Mouse (Mus musculus): ENCODE results near the gene Cul9. TPM values are rescaled to one million over a fixed set of nuclear protein-coding genes. Genes with fewer than 3 reads are reported as not detected.
A peak's percentile ranks its signal among the peaks of the same experiment; 100 is the strongest.
"Not testable (repeated sequence)": the region's sequence is repeated elsewhere in the genome, so short reads cannot be mapped to it uniquely, and the experiment has no call there.

The Cul9 gene
- polyA plus RNA-seq, 1 experiment: 50.4 TPM

- no peak for DNase-seq (ENCODE audit: low read depth)
- TF ChIP-seq CTCF (IDR thresholded peaks at IDR 0.05; ENCODE audit: borderline replicate concordance, extremely low read depth, insufficient read depth, insufficient read length) (peak; percentile 20; the same call in 1 of the 2 replicates), POLR2A (IDR thresholded peaks at IDR 0.05; ENCODE audit: borderline replicate concordance, extremely low read depth, insufficient read depth, insufficient read length, poor library complexity, severe bottlenecking) (no peak)
These were observed 29.9 kb upstream of the Cul9 start for GRCm38 (mm10) chr17:46576070-46576469.

- TF ChIP-seq CTCF (IDR thresholded peaks at IDR 0.05; ENCODE audit: borderline replicate concordance, extremely low read depth, insufficient read depth, insufficient read length) (no peak), POLR2A (IDR thresholded peaks at IDR 0.05; ENCODE audit: borderline replicate concordance, extremely low read depth, insufficient read depth, insufficient read length, poor library complexity, severe bottlenecking) (no peak)
- DNase-seq (ENCODE audit: low read depth): no peak
These were observed 28.3 kb upstream of the Cul9 start for GRCm38 (mm10) chr17:46574535-46574934.

GRCm38 (mm10) chr17:46571005-46571404 is 24.8 kb upstream of the Cul9 start:
- TF ChIP-seq POLR2A (IDR thresholded peaks at IDR 0.05; ENCODE audit: borderline replicate concordance, extremely low read depth, insufficient read depth, insufficient read length, poor library complexity, severe bottlenecking) (no peak), CTCF (IDR thresholded peaks at IDR 0.05; ENCODE audit: borderline replicate concordance, extremely low read depth, insufficient read depth, insufficient read length) (no peak)

GRCm38 (mm10) chr17:46559146-46559545 is 13.0 kb upstream of the Cul9 start:
- DNase-seq (ENCODE audit: low read depth): no peak
- TF ChIP-seq POLR2A (IDR thresholded peaks at IDR 0.05; ENCODE audit: borderline replicate concordance, extremely low read depth, insufficient read depth, insufficient read length, poor library complexity, severe bottlenecking) (no peak), CTCF (IDR thresholded peaks at IDR 0.05; ENCODE audit: borderline replicate concordance, extremely low read depth, insufficient read depth, insufficient read length) (no peak)

More at GRCm38 (mm10) chr17:46571005-46571404, 24.8 kb upstream of the Cul9 start:
- no peak for DNase-seq (ENCODE audit: low read depth)

- TF ChIP-seq POLR2A (IDR thresholded peaks at IDR 0.05; ENCODE audit: borderline replicate concordance, extremely low read depth, insufficient read depth, insufficient read length, poor library complexity, severe bottlenecking) (no peak), CTCF (IDR thresholded peaks at IDR 0.05; ENCODE audit: borderline replicate concordance, extremely low read depth, insufficient read depth, insufficient read length) (no peak)
- no peak for DNase-seq (ENCODE audit: low read depth)
These were observed 12.0 kb upstream of the Cul9 start for GRCm38 (mm10) chr17:46558151-46558550.

GRCm38 (mm10) chr17:46557321-46557720 is 11.1 kb upstream of the Cul9 start:
- DNase-seq (ENCODE audit: low read depth): not testable (repeated sequence)

- TF ChIP-seq POLR2A (IDR thresholded peaks at IDR 0.05; ENCODE audit: borderline replicate concordance, extremely low read depth, insufficient read depth, insufficient read length, poor library complexity, severe bottlenecking): no peak
- DNase-seq (ENCODE audit: low read depth): no peak
These were observed 10.4 kb upstream of the Cul9 start for GRCm38 (mm10) chr17:46556584-46556945.

GRCm38 (mm10) chr17:46555673-46556583 is 9.7 kb upstream of the Cul9 start, which contains the start of gene Srf:
Gene Srf, minus strand, starts transcription at chr17:46556175.
- peak; percentile 86 for TF ChIP-seq POLR2A (IDR thresholded peaks at IDR 0.05; ENCODE audit: borderline replicate concordance, extremely low read depth, insufficient read depth, insufficient read length, poor library complexity, severe bottlenecking)
- peak; percentile 49; the same call in 1 of the 2 replicates for TF ChIP-seq CTCF (IDR thresholded peaks at IDR 0.05; ENCODE audit: borderline replicate concordance, extremely low read depth, insufficient read depth, insufficient read length)
- peak; percentile 100 for DNase-seq (ENCODE audit: low read depth)

GRCm38 (mm10) chr17:46554977-46555672 is 8.9 kb upstream of the Cul9 start:
- DNase-seq (ENCODE audit: low read depth): peak; percentile 44

GRCm38 (mm10) chr17:46554646-46554976 is 8.4 kb upstream of the Cul9 start:
- DNase-seq (ENCODE audit: low read depth): no peak
- TF ChIP-seq CTCF (IDR thresholded peaks at IDR 0.05; ENCODE audit: borderline replicate concordance, extremely low read depth, insufficient read depth, insufficient read length): no peak
- no peak for TF ChIP-seq POLR2A (IDR thresholded peaks at IDR 0.05; ENCODE audit: borderline replicate concordance, extremely low read depth, insufficient read depth, insufficient read length, poor library complexity, severe bottlenecking)

More at GRCm38 (mm10) chr17:46554977-46555672, 8.9 kb upstream of the Cul9 start:
- TF ChIP-seq POLR2A (IDR thresholded peaks at IDR 0.05; ENCODE audit: borderline replicate concordance, extremely low read depth, insufficient read depth, insufficient read length, poor library complexity, severe bottlenecking) (no peak), CTCF (IDR thresholded peaks at IDR 0.05; ENCODE audit: borderline replicate concordance, extremely low read depth, insufficient read depth, insufficient read length) (no peak)

GRCm38 (mm10) chr17:46553926-46554325 is 7.7 kb upstream of the Cul9 start:
- TF ChIP-seq CTCF (IDR thresholded peaks at IDR 0.05; ENCODE audit: borderline replicate concordance, extremely low read depth, insufficient read depth, insufficient read length) (no peak), POLR2A (IDR thresholded peaks at IDR 0.05; ENCODE audit: borderline replicate concordance, extremely low read depth, insufficient read depth, insufficient read length, poor library complexity, severe bottlenecking) (no peak)
- no peak for DNase-seq (ENCODE audit: low read depth)

GRCm38 (mm10) chr17:46553469-46553868 is 7.3 kb upstream of the Cul9 start:
- TF ChIP-seq CTCF (IDR thresholded peaks at IDR 0.05; ENCODE audit: borderline replicate concordance, extremely low read depth, insufficient read depth, insufficient read length) (no peak), POLR2A (IDR thresholded peaks at IDR 0.05; ENCODE audit: borderline replicate concordance, extremely low read depth, insufficient read depth, insufficient read length, poor library complexity, severe bottlenecking) (no peak)
- DNase-seq (ENCODE audit: low read depth): no peak

All from brain, embryonic 14.5 days (tissue).